Mouse (Mus musculus) adrenal gland, postnatal 14 days (tissue): ENCODE data around the gene Usp33. TPM values are rescaled to one million over a fixed set of nuclear protein-coding genes. Genes with fewer than 3 reads are reported as not detected.

Experiments used
- DNase-seq: peaks from one replicate; pipeline ENCODE4 v3.0.0; 2021; ENCODE audit warnings: mixed read lengths
- total RNA-seq: library from RNA; stranded (reverse); gene quantifications from 2 replicates; pipeline ENCODE4 v1.2.3, GENCODE M21; 2021

The Usp33 gene
- total RNA-seq, 1 experiment from 2014 or later = 83.9 TPM

GRCm38 (mm10) chr3:152339862-152340557, 6.3 kb upstream of the Usp33 start, which contains the start of gene Miga1:
Gene Miga1 (minus strand): TSS chr3:152340407.
- peak; percentile 82 for DNase-seq

- no peak for DNase-seq
These were observed 3.2 kb upstream of the Usp33 start for GRCm38 (mm10) chr3:152342961-152343517.

GRCm38 (mm10) chr3:152346633-152347141, 409 bp downstream of the Usp33 start:
- peak; percentile 73 for DNase-seq

GRCm38 (mm10) chr3:152347227-152347626, 949 bp downstream of the Usp33 start:
- DNase-seq = no peak

- peak; percentile 43 for DNase-seq
These were observed 1.9 kb downstream of the Usp33 start for GRCm38 (mm10) chr3:152348011-152348830.

- DNase-seq = no peak
These were observed 4.2 kb downstream of the Usp33 start for GRCm38 (mm10) chr3:152350431-152350830.

- no peak for DNase-seq
These were observed 4.7 kb downstream of the Usp33 start for GRCm38 (mm10) chr3:152350966-152351365.

GRCm38 (mm10) chr3:152352289-152352688, 6.0 kb downstream of the Usp33 start:
- no peak for DNase-seq

- no peak for DNase-seq
These were observed 7.3 kb downstream of the Usp33 start for GRCm38 (mm10) chr3:152353434-152354177.

GRCm38 (mm10) chr3:152355361-152355760, 9.1 kb downstream of the Usp33 start:
- DNase-seq = peak; percentile 62

GRCm38 (mm10) chr3:152356751-152357150, 10.5 kb downstream of the Usp33 start:
- no peak for DNase-seq

GRCm38 (mm10) chr3:152359151-152359550, 12.9 kb downstream of the Usp33 start:
- DNase-seq = no peak

- DNase-seq = no peak
These were observed 17.9 kb downstream of the Usp33 start for GRCm38 (mm10) chr3:152364181-152364580.

GRCm38 (mm10) chr3:152376063-152376462, 29.8 kb downstream of the Usp33 start:
- no peak for DNase-seq

- DNase-seq = no peak
These were observed 37.8 kb downstream of the Usp33 start for GRCm38 (mm10) chr3:152384106-152384505.

- DNase-seq = peak; percentile 96
These were observed 49.3 kb downstream of the Usp33 start, which contains the start of gene Zzz3 for GRCm38 (mm10) chr3:152395350-152396277. Gene Zzz3 (plus strand): TSS chr3:152395473.

GRCm38 (mm10) chr3:152396278-152396987, 50.2 kb downstream of the Usp33 start:
- DNase-seq = peak; percentile 98

GRCm38 (mm10) chr3:152396988-152397314, 50.7 kb downstream of the Usp33 start:
- no peak for DNase-seq

GRCm38 (mm10) chr3:152397335-152397940, 51.2 kb downstream of the Usp33 start:
- DNase-seq = no peak

GRCm38 (mm10) chr3:152400441-152400840, 54.2 kb downstream of the Usp33 start:
- DNase-seq = no peak
